Mouse (Mus musculus): ENCODE measurements around the gene Olfr553. TPM values are rescaled to one million over a fixed set of nuclear protein-coding genes. Genes with fewer than 3 reads are reported as not detected.

Olfr553 gene
- total RNA-seq, 1 experiment from 2014 or later, result not detected

Other genes starting within 250 kb of the Olfr553 start
- gene Rrm1, start 176.5 kb downstream of the Olfr553 start, total RNA-seq (2017), result 809 and 867 TPM in 2 replicates
- gene Olfr543, start 136.5 kb downstream of the Olfr553 start, total RNA-seq (2017), result not detected in 2 replicates
- gene Olfr544, start 129.9 kb downstream of the Olfr553 start, total RNA-seq (2017), result not detected in 2 replicates
- gene Olfr545, start 118.6 kb downstream of the Olfr553 start, total RNA-seq (2017), result not detected in 2 replicates
- gene Olfr547, start 83.5 kb downstream of the Olfr553 start, total RNA-seq (2017), result not detected in 2 replicates
- not detected in 2 replicates for gene Olfr548-ps1, start 77.3 kb downstream of the Olfr553 start, total RNA-seq (2017)
- not detected in 2 replicates for gene Olfr549, start 68.3 kb downstream of the Olfr553 start, total RNA-seq (2017)
- gene Trim21, start 52.7 kb downstream of the Olfr553 start, total RNA-seq (2017), result 31.7 and 33.6 TPM in 2 replicates
- 0.23 TPM in 1 of 2 replicates, not detected in the other for gene Olfr550, start 46.8 kb downstream of the Olfr553 start, total RNA-seq (2017)
- gene Olfr551, start 26.3 kb downstream of the Olfr553 start, total RNA-seq (2017), result not detected in 2 replicates
- not detected in 2 replicates for gene Olfr552, start 20.4 kb downstream of the Olfr553 start, total RNA-seq (2017)
- gene Olfr554, start 20.2 kb upstream of the Olfr553 start, total RNA-seq (2017), result not detected in 2 replicates
- gene Olfr555, start 40.6 kb upstream of the Olfr553 start, total RNA-seq (2017), result not detected in 2 replicates
- not detected in 2 replicates for gene Olfr556, start 46.7 kb upstream of the Olfr553 start, total RNA-seq (2017)
- gene Trim68, start 69.1 kb upstream of the Olfr553 start, total RNA-seq (2017), result 8.2 and 10.7 TPM in 2 replicates
- gene Olfr557, start 77.7 kb upstream of the Olfr553 start, total RNA-seq (2017), result not detected in 2 replicates
- 0.14 TPM in 1 of 2 replicates, not detected in the other for gene Olfr558, start 84.0 kb upstream of the Olfr553 start, total RNA-seq (2017)
- gene Olfr33, start 100.9 kb upstream of the Olfr553 start, total RNA-seq (2017), result not detected in 2 replicates
- not detected in 2 replicates for gene Olfr559, start 109.3 kb upstream of the Olfr553 start, total RNA-seq (2017)
- gene Olfr560, start 141.1 kb upstream of the Olfr553 start, total RNA-seq (2017), result not detected in 2 replicates
- gene Olfr78, start 141.3 kb upstream of the Olfr553 start, total RNA-seq (2017), result not detected in 2 replicates
- not detected in 2 replicates for gene Olfr561, start 153.0 kb upstream of the Olfr553 start, total RNA-seq (2017)
- not detected in 2 replicates for gene Olfr564, start 185.3 kb upstream of the Olfr553 start, total RNA-seq (2017)
- not detected in 2 replicates for gene Olfr566, start 240.5 kb upstream of the Olfr553 start, total RNA-seq (2017)

Data from common myeloid progenitor, adult 5-6 weeks (primary cell).